ENCODE assay signal across 21 mouse cellular contexts in genomic region chr9:46092633-46093032, GRCm38 (mm10).
"Had no signal": no experiment of that assay in that cellular context is flagged by ENCODE, and none has a peak within 500 bp of the region (broad histone marks: within the 10 kb centered on the region; RNA-seq: fewer than 3 reads in every experiment).

No protein-coding gene starts in this region.

- DNase-seq: kidney, adult 2 months; layer of hippocampus, adult 9-11 months; layer of hippocampus, postnatal 36 days; lung, adult 18-20 months; lung, postnatal 10 days; midbrain, embryonic 14.5 days; right cerebral cortex, adult 18-20 months; right cerebral cortex, postnatal 14 days; right cerebral cortex, postnatal 4 days; thymus, adult 18-20 months; thymus, postnatal 25 days had no signal

- H3K9ac ChIP-seq: liver, embryonic 15.5 days; lung, embryonic 15.5 days; stomach, embryonic 15.5 days had no signal

- H3K4me1 ChIP-seq: stomach, embryonic 15.5 days had no signal

- H3K9me3 ChIP-seq: liver, embryonic 15.5 days; lung, embryonic 15.5 days; stomach, embryonic 15.5 days had no signal

- ATAC-seq: intestine, postnatal 0 days had no signal

- H3K27ac ChIP-seq: kidney, postnatal 0 days; layer of hippocampus, adult 2 months; left cerebral cortex, adult 2 months; liver, embryonic 15.5 days; lung, embryonic 15.5 days; macrophage; stomach, embryonic 15.5 days had no signal

- H3K36me3 ChIP-seq: liver, embryonic 15.5 days; lung, embryonic 15.5 days; stomach, embryonic 15.5 days had no signal

- H3K4me2 ChIP-seq: liver, embryonic 11.5 days; liver, embryonic 15.5 days; lung, embryonic 15.5 days; midbrain, embryonic 11.5 days; stomach, embryonic 15.5 days had no signal

- H3K27me3 ChIP-seq: liver, embryonic 15.5 days; lung, embryonic 15.5 days; stomach, embryonic 15.5 days had no signal

- H3K4me3 ChIP-seq: layer of hippocampus, adult 2 months; left cerebral cortex, adult 2 months; liver, embryonic 15.5 days; lung, embryonic 15.5 days; stomach, embryonic 15.5 days had no signal
